Mouse (Mus musculus): ENCODE results near the gene Galt. TPM values are rescaled to one million over a fixed set of nuclear protein-coding genes. Genes with fewer than 3 reads are reported as not detected.

The Galt gene
- polyA plus RNA-seq, 1 experiment from 2014 or later = 42.6 TPM

DNA sequence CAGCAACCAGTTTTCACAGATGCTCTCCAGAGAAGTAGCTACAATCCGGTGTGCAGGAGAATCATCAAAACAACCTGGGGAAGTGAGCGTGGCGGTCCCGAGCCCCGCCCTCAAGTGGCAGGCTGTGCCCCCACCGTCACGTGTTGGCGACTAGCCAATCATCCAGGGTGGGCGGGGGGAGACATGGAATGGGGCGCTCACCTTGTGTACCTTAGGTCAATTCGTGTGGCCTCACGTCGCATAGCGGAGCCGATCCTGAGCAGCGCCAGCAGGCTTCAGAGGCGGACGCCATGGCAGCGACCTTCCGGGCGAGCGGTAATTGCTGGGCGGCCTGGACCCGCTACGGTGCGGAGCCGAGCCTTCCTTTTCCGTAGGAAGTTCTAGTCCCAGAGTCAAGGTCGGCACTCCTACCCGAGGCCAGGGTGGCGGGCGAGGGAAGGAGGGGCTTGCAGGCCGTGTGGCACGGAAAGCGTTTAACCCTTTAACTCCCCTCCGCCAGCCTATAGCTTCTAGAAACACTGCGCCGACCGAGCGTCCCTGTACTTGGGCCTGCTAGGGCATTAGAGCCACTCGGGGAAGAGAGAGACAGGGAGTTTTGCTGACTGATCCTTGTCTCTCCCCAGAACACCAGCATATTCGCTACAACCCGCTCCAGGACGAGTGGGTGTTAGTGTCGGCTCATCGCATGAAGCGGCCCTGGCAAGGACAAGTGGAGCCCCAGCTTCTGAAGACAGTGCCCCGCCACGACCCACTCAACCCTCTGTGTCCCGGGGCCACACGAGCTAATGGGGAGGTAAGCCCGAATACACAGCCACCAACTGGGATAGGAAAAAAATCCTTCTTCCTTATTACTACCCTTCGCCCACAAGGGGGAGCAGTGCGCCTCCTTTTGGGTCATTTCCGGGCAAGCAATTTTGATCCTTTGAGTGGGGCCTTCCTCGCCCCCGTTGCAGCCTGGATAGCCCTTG, 594 bp downstream of the Galt start, which contains the start of gene Sigmar1:
Gene Sigmar1 (minus strand): TSS at position 820 of the 968 bp plus-strand sequence.
- Histone ChIP-seq H3K9me3 (ENCODE audit: control insufficient read depth, low read length) (no peaks in the 10 kb centered on the region), H3K4me3 (ENCODE audit: low read depth, low read length) (peak within 1 kb of the TSS; percentile 65), H3K9ac (ENCODE audit: low read length) (peak within 1 kb of the TSS; percentile 58), H3K36me3 (ENCODE audit: control insufficient read depth, insufficient read depth, low read length) (peaks cover 2% of the 10 kb centered on the region; the same call in 1 of the 2 replicates), H3K27me3 (ENCODE audit: control insufficient read depth, insufficient read depth, low read length) (no peaks in the 10 kb centered on the region), H3K27ac (replicated peaks; ENCODE audit: low read depth, low read length) (peak within 1 kb of the TSS; percentile 52), H3K4me1 (ENCODE audit: control insufficient read depth, insufficient read depth, low read length) (peaks cover 14% of the 10 kb centered on the region), H3K4me2 (ENCODE audit: low read depth, severe bottlenecking) (peak within 1 kb of the TSS; percentile 93)
- peak; percentile 83 for ATAC-seq (ENCODE audit: insufficient number of reproducible peaks, low FRiP score, low TSS enrichment, low read depth)
- WGBS = under 1% methylated on average over 57 of the region's 57 CpGs
- DNase-seq (ENCODE audit: low spot score) = peak; percentile 90

DNA sequence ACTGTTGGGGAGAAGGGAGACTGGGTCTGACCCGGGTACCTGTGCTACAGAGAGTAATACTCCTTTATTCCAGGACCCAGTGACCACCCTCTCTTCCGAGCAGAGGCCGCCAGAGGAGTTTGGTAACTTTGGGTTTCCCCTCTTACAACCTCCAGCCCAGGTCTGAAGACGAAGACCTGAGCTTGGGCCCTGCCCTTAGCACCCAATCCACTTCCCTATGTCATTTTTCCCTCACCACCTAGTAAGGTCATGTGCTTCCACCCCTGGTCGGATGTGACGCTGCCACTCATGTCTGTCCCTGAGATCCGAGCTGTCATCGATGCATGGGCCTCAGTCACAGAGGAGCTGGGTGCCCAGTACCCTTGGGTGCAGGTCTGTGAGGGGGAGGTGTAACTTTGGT, 1.4 kb downstream of the Galt start:
- Histone ChIP-seq H3K36me3 (ENCODE audit: control insufficient read depth, insufficient read depth, low read length) (peaks cover 2% of the 10 kb centered on the region; the same call in 1 of the 2 replicates), H3K4me1 (ENCODE audit: control insufficient read depth, insufficient read depth, low read length) (peaks cover 21% of the 10 kb centered on the region), H3K9me3 (ENCODE audit: control insufficient read depth, low read length) (no peaks in the 10 kb centered on the region), H3K4me2 (ENCODE audit: low read depth, severe bottlenecking) (peak overlapping the region; percentile 93), H3K27me3 (ENCODE audit: control insufficient read depth, insufficient read depth, low read length) (no peaks in the 10 kb centered on the region), H3K9ac (ENCODE audit: low read length) (peak overlapping the region; percentile 58; the same call in 1 of the 2 replicates), H3K27ac (replicated peaks; ENCODE audit: low read depth, low read length) (no peak overlapping the region), H3K4me3 (ENCODE audit: low read depth, low read length) (peak overlapping the region; percentile 65)
- WGBS = 79% methylated on average over 8 of the region's 8 CpGs
- no peak for DNase-seq (ENCODE audit: low spot score)
- ATAC-seq (ENCODE audit: insufficient number of reproducible peaks, low FRiP score, low TSS enrichment, low read depth) = no peak

DNA sequence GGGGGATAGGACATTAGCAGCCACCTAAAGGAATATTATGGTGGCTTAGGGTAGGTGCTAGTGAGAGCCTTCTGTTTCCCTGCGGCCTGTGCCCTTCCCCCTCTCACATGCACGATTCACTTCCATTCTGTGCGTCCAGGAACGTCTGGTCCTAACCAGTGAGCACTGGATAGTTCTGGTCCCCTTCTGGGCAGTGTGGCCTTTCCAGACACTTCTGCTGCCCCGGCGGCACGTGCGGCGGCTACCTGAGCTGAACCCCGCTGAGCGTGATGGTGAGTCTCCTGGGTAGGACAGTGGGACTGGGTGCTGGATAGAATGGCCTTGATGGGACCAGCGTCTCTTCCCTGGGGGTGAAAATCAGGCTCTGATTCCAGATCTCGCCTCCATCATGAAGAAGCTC, 2.3 kb downstream of the Galt start:
- no peak overlapping the region for H3K27ac ChIP-seq (replicated peaks; ENCODE audit: low read depth, low read length)
- no peak overlapping the region for H3K9ac ChIP-seq (ENCODE audit: low read length)
- H3K4me2 ChIP-seq (ENCODE audit: low read depth, severe bottlenecking) = no peak overlapping the region
- no peak overlapping the region for H3K4me3 ChIP-seq (ENCODE audit: low read depth, low read length)
- WGBS = 91% methylated on average over 13 of the region's 13 CpGs
- H3K36me3 ChIP-seq (ENCODE audit: control insufficient read depth, insufficient read depth, low read length) = peaks cover 2% of the 10 kb centered on the region; the same call in 1 of the 2 replicates
- H3K27me3 ChIP-seq (ENCODE audit: control insufficient read depth, insufficient read depth, low read length) = no peaks in the 10 kb centered on the region
- ATAC-seq (ENCODE audit: insufficient number of reproducible peaks, low FRiP score, low TSS enrichment, low read depth) = no peak
- no peaks in the 10 kb centered on the region for H3K9me3 ChIP-seq (ENCODE audit: control insufficient read depth, low read length)
- DNase-seq (ENCODE audit: low spot score) = no peak
- peaks cover 26% of the 10 kb centered on the region for H3K4me1 ChIP-seq (ENCODE audit: control insufficient read depth, insufficient read depth, low read length)

DNA sequence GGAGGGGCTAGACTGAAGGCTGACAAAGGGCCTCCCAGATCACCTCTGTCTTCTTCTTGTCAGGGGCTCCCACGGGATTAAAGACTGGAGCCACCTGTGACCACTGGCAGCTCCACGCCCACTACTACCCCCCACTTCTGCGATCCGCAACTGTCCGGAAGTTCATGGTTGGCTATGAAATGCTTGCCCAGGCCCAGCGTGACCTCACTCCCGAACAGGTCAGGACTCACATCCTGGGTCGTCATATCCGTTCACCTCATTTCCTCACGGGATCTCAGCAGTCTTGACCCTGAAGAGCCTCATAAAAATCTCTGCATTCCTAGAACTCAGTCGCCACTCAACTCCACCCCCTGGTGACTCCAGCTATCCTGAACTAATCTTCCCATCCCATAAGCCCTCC, 3.0 kb downstream of the Galt start:
- DNase-seq (ENCODE audit: low spot score) (no peak), ATAC-seq (ENCODE audit: insufficient number of reproducible peaks, low FRiP score, low TSS enrichment, low read depth) (no peak)
- WGBS = 74% methylated on average over 11 of the region's 11 CpGs

DNA sequence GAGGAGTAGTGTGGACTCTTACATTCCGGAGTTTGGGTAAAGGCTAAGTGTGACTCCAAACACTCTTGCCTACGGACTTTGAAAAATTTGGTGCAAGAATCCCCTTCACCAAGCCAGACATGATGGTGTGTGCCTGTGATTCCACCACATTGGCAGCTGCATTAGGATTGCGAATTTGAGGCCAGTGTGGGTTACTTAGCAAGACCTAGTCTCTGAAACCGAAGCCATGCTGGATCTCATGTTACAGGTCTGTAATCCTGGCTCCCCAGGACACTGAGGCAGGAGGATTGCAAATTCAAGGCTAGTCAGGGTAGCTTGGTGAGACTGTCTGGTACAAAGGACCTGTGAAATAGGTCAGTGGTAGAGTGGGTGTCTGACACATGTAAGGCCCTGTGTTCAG, 3.7 kb downstream of the Galt start:
- Histone ChIP-seq H3K27me3 (ENCODE audit: control insufficient read depth, insufficient read depth, low read length) (no peaks in the 10 kb centered on the region), H3K4me1 (ENCODE audit: control insufficient read depth, insufficient read depth, low read length) (peaks cover 31% of the 10 kb centered on the region), H3K4me2 (ENCODE audit: low read depth, severe bottlenecking) (no peak overlapping the region), H3K4me3 (ENCODE audit: low read depth, low read length) (no peak overlapping the region), H3K9ac (ENCODE audit: low read length) (no peak overlapping the region), H3K36me3 (ENCODE audit: control insufficient read depth, insufficient read depth, low read length) (peaks cover 2% of the 10 kb centered on the region; the same call in 1 of the 2 replicates), H3K9me3 (ENCODE audit: control insufficient read depth, low read length) (no peaks in the 10 kb centered on the region), H3K27ac (replicated peaks; ENCODE audit: low read depth, low read length) (no peak overlapping the region)
- ATAC-seq (ENCODE audit: insufficient number of reproducible peaks, low FRiP score, low TSS enrichment, low read depth) (no peak), DNase-seq (ENCODE audit: low spot score) (no peak)
- 91% methylated on average over 4 of the region's 4 CpGs for WGBS

More for the DNA sequence above, 3.0 kb downstream of the Galt start:
- Histone ChIP-seq H3K4me2 (ENCODE audit: low read depth, severe bottlenecking) (no peak overlapping the region), H3K4me1 (ENCODE audit: control insufficient read depth, insufficient read depth, low read length) (peaks cover 31% of the 10 kb centered on the region), H3K36me3 (ENCODE audit: control insufficient read depth, insufficient read depth, low read length) (peaks cover 2% of the 10 kb centered on the region; the same call in 1 of the 2 replicates), H3K9me3 (ENCODE audit: control insufficient read depth, low read length) (no peaks in the 10 kb centered on the region), H3K27me3 (ENCODE audit: control insufficient read depth, insufficient read depth, low read length) (no peaks in the 10 kb centered on the region), H3K4me3 (ENCODE audit: low read depth, low read length) (no peak overlapping the region), H3K9ac (ENCODE audit: low read length) (no peak overlapping the region), H3K27ac (replicated peaks; ENCODE audit: low read depth, low read length) (no peak overlapping the region)

DNA sequence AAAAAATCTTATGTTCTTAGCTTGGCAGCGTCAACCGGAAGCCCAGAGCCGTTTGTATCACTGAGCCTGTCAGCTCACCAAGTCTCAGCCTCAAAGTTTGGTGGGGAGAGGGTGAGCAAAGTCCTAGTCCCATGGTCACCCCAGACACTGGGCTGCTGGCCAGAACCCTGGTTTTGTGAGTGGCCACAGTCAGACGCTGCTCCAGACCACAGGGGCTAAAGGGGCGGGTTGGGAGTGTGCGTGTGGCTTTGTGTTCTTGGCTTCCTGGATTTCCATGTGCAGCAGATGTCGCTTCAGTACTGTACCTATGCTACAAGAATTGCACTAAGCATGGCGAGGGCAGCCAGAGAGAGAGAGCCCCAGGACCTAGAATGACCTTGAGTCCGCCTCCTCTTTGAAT, 4.2 kb downstream of the Galt start:
- Histone ChIP-seq H3K27me3 (ENCODE audit: control insufficient read depth, insufficient read depth, low read length) (no peaks in the 10 kb centered on the region), H3K4me3 (ENCODE audit: low read depth, low read length) (no peak overlapping the region), H3K9ac (ENCODE audit: low read length) (no peak overlapping the region), H3K4me1 (ENCODE audit: control insufficient read depth, insufficient read depth, low read length) (peaks cover 31% of the 10 kb centered on the region), H3K4me2 (ENCODE audit: low read depth, severe bottlenecking) (no peak overlapping the region), H3K36me3 (ENCODE audit: control insufficient read depth, insufficient read depth, low read length) (peaks cover 2% of the 10 kb centered on the region; the same call in 1 of the 2 replicates), H3K27ac (replicated peaks; ENCODE audit: low read depth, low read length) (no peak overlapping the region), H3K9me3 (ENCODE audit: control insufficient read depth, low read length) (no peaks in the 10 kb centered on the region)
- 89% methylated on average over 9 of the region's 9 CpGs for WGBS
- ATAC-seq (ENCODE audit: insufficient number of reproducible peaks, low FRiP score, low TSS enrichment, low read depth) = no peak
- DNase-seq (ENCODE audit: low spot score) = no peak

DNA sequence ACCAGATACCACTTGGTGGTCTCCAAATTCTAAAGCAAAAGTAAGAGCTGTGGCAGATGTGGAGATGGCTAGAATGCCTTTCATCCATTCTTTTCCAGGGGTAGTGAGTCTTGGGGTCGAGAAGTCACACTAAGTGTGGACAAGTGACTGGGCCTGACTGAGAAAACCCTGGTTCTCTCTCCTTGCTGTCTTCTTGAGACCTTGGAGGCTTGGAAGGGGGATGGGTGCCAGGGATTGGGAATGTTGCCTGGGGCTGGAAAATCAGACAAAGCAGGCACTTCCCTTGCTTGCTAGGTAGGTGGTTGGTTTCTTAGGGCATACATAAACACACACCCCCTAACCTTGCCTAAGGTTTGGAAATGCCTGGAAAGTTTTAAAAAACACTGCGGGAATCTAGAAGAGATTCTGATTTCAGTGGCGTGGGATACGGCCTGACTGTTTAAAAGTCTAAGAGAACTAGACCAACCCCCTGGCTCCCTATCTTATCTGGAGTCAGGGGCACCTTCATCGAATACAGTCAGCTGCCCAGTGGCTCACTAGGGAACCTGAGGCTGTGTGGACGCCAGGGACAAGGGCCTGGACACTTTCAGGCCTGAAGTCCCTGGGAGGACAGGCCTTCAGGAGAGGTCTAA, 4.7 kb downstream of the Galt start:
- peaks cover 31% of the 10 kb centered on the region for H3K4me1 ChIP-seq (ENCODE audit: control insufficient read depth, insufficient read depth, low read length)
- DNase-seq (ENCODE audit: low spot score) = no peak
- H3K4me2 ChIP-seq (ENCODE audit: low read depth, severe bottlenecking) = peak overlapping the region; percentile 90
- WGBS = 36% methylated on average over 6 of the region's 6 CpGs
- peak overlapping the region; percentile 62 for H3K9ac ChIP-seq (ENCODE audit: low read length)
- H3K36me3 ChIP-seq (ENCODE audit: control insufficient read depth, insufficient read depth, low read length) = peaks cover 2% of the 10 kb centered on the region; the same call in 1 of the 2 replicates
- no peaks in the 10 kb centered on the region for H3K27me3 ChIP-seq (ENCODE audit: control insufficient read depth, insufficient read depth, low read length)
- H3K9me3 ChIP-seq (ENCODE audit: control insufficient read depth, low read length) = no peaks in the 10 kb centered on the region
- no peak for ATAC-seq (ENCODE audit: insufficient number of reproducible peaks, low FRiP score, low TSS enrichment, low read depth)
- H3K27ac ChIP-seq (replicated peaks; ENCODE audit: low read depth, low read length) = peak overlapping the region; percentile 97
- peak overlapping the region; percentile 48 for H3K4me3 ChIP-seq (ENCODE audit: low read depth, low read length)

DNA sequence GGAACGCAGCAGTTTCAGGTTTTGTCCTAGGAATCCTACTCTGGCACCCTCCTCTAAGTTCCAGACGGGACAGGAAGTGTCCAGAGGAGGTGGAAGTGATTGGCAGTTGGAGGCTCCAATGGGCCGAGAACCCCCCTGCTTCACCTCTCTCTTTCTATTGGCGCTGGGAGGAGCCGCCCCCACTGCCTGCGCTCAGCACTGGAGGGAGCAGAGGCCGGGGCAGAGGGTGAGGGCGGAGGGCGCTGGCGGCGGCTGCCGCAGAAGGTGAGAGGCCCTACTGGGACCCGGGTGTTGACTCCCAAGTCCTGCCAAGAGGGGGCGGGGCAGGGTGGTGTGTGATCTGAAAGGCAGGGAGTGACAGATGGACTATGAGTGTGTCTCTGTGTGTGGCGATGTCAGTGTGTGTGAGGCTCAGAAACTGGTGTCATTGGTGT, 5.3 kb downstream of the Galt start:
- peaks cover 2% of the 10 kb centered on the region; the same call in 1 of the 2 replicates for H3K36me3 ChIP-seq (ENCODE audit: control insufficient read depth, insufficient read depth, low read length)
- no peaks in the 10 kb centered on the region for H3K27me3 ChIP-seq (ENCODE audit: control insufficient read depth, insufficient read depth, low read length)
- peak overlapping the region; percentile 90 for H3K4me2 ChIP-seq (ENCODE audit: low read depth, severe bottlenecking)
- peak overlapping the region; percentile 48 for H3K4me3 ChIP-seq (ENCODE audit: low read depth, low read length)
- no peaks in the 10 kb centered on the region for H3K9me3 ChIP-seq (ENCODE audit: control insufficient read depth, low read length)
- WGBS = under 1% methylated on average over 15 of the region's 15 CpGs
- peak overlapping the region; percentile 97 for H3K27ac ChIP-seq (replicated peaks; ENCODE audit: low read depth, low read length)
- peaks cover 31% of the 10 kb centered on the region for H3K4me1 ChIP-seq (ENCODE audit: control insufficient read depth, insufficient read depth, low read length)
- peak overlapping the region; percentile 62 for H3K9ac ChIP-seq (ENCODE audit: low read length)
- DNase-seq (ENCODE audit: low spot score) = peak; percentile 93
- peak; percentile 85 for ATAC-seq (ENCODE audit: insufficient number of reproducible peaks, low FRiP score, low TSS enrichment, low read depth)
